Mouse (Mus musculus): Measurements from ENCODE around the gene Ric3.
A peak's percentile ranks its signal among the peaks of the same experiment; 100 is the strongest.
"Not testable (repeated sequence)": the region's sequence is repeated elsewhere in the genome, so short reads cannot be mapped to it uniquely, and the experiment has no call there.

Ric3 gene

GRCm38 (mm10) chr7:109083113-109083812 lies at the start of gene Ric3:
Ric3 (minus strand) TSS chr7:109083331.
- peak; percentile 93 to 95 for DNase-seq

GRCm38 (mm10) chr7:109131565-109131964 lies 48.4 kb upstream of the Ric3 start:
- no peak for DNase-seq

- DNase-seq, result peak; percentile 25 to 28
Measured at GRCm38 (mm10) chr7:109129946-109130686, 47.0 kb upstream of the Ric3 start.

GRCm38 (mm10) chr7:109129442-109129841 lies 46.3 kb upstream of the Ric3 start:
- no peak for DNase-seq

- DNase-seq, result no peak
Measured at GRCm38 (mm10) chr7:109115929-109116328, 32.8 kb upstream of the Ric3 start.

GRCm38 (mm10) chr7:109115488-109115887 lies 32.4 kb upstream of the Ric3 start:
- not testable (repeated sequence) for DNase-seq

GRCm38 (mm10) chr7:109114950-109115349 lies 31.8 kb upstream of the Ric3 start:
- DNase-seq, result no peak

- DNase-seq, result no peak
Measured at GRCm38 (mm10) chr7:109111000-109111399, 27.9 kb upstream of the Ric3 start.

- DNase-seq, result no peak
Measured at GRCm38 (mm10) chr7:109104894-109105293, 21.8 kb upstream of the Ric3 start.

- DNase-seq, result no peak
Measured at GRCm38 (mm10) chr7:109101167-109101566, 18.0 kb upstream of the Ric3 start.

GRCm38 (mm10) chr7:109098145-109099018 lies 15.3 kb upstream of the Ric3 start:
- peak; percentile 66 to 71 for DNase-seq

GRCm38 (mm10) chr7:109097203-109097602 lies 14.1 kb upstream of the Ric3 start:
- no peak for DNase-seq

GRCm38 (mm10) chr7:109096618-109097017 lies 13.5 kb upstream of the Ric3 start:
- no peak for DNase-seq

- no peak for DNase-seq
Measured at GRCm38 (mm10) chr7:109094294-109094693, 11.2 kb upstream of the Ric3 start.

- DNase-seq, result not testable (repeated sequence)
Measured at GRCm38 (mm10) chr7:109091316-109091715, 8.2 kb upstream of the Ric3 start.

GRCm38 (mm10) chr7:109086946-109087345 lies 3.8 kb upstream of the Ric3 start:
- DNase-seq, result no peak

GRCm38 (mm10) chr7:109083813-109084184 lies 668 bp upstream of the Ric3 start:
- peak; percentile 31 to 48 for DNase-seq

GRCm38 (mm10) chr7:109082269-109083112 lies 640 bp downstream of the Ric3 start:
- DNase-seq, result no peak

GRCm38 (mm10) chr7:109072326-109072725 lies 10.8 kb downstream of the Ric3 start:
- DNase-seq, result peak in 1 of 2 experiments; percentile 23

GRCm38 (mm10) chr7:109069641-109070040 lies 13.5 kb downstream of the Ric3 start:
- DNase-seq, result peak in 1 of 2 experiments; percentile 35

- no peak for DNase-seq
Measured at GRCm38 (mm10) chr7:109059536-109059935, 23.6 kb downstream of the Ric3 start.

GRCm38 (mm10) chr7:109050831-109051230 lies 32.3 kb downstream of the Ric3 start:
- DNase-seq, result peak; percentile 82

Data from cerebellum, adult 18-20 months (tissue).